Mouse (Mus musculus) lung, postnatal 25 days (tissue): ENCODE measurements around the gene Pip4k2b.
"Not testable (repeated sequence)": the region's sequence is repeated elsewhere in the genome, so short reads cannot be mapped to it uniquely, and the experiment has no call there.

Source experiments
- DNase-seq: peaks from one replicate; pipeline ENCODE4 v3.0.0; 2022; ENCODE audit warnings: low spot score

The Pip4k2b gene

GRCm38 (mm10) chr11:97744063-97744717, at the start of gene Pip4k2b:
Pip4k2b (minus strand) TSS chr11:97744704.
- DNase-seq: peak; percentile 31

- peak; percentile 74 for DNase-seq
Measured at GRCm38 (mm10) chr11:97793165-97793564, 48.7 kb upstream of the Pip4k2b start.

GRCm38 (mm10) chr11:97790778-97791438, 46.4 kb upstream of the Pip4k2b start:
- DNase-seq: not testable (repeated sequence)

DNA sequence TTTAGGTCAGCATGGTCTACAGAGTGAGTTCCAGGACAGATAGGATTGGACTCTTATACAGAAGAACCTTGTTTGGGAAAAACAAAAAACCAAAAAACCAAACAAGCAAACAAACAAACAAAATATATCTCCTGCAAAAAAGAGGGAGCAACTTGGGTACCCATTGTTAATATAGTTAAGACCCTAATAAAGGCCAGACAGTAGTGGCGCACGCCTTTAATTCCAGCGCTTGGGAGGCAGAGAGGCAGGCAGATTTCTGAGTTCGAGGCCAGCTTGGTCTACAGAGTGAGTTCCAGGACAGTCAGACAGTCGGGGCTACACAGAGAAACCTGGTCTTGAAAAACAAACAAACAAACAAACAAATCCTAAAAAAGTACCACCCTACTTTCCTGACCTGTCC, 45.2 kb upstream of the Pip4k2b start:
- no peak for DNase-seq

DNA sequence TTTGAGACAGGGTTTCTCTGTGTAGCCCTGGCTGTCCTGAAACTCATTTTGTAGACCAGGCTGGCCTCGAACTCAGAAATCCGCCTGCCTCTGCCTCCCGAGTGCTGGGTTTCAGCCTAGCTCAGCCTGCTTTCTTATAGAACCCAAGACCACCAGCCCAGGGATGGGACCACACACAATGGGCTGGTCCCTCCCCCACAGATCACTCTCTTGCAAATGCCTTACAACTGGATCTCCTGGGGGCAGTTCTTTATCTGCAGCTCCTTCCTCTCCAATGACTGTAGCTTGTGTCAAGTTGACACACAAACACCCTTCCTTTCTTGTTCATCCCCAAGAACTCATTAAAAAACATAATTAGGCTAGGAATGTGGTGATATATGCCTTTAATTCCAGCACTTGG, 43.5 kb upstream of the Pip4k2b start:
- no peak for DNase-seq

DNA sequence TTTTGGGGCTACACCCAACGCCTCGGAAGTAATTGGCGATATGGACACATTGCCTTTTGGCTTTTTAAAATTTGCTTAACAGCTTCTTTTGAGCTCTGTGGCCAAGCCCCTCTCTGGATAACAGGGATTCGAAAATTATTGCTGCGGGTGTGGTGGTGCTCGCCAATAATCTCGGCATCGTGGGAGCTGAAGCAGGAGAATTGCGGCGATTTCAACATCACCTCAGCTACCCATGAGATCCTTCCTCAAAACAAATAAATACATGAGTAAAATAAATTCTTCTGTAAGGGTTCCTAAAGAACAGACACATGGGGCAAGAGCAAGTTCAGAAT, 38.0 kb upstream of the Pip4k2b start:
- no peak for DNase-seq

- DNase-seq: peak; percentile 99
Measured at GRCm38 (mm10) chr11:97781832-97782563, 37.5 kb upstream of the Pip4k2b start, which contains the start of gene Rpl23. Rpl23 (minus strand) TSS chr11:97782437.

- no peak for DNase-seq
Measured at GRCm38 (mm10) chr11:97781478-97781831, 37.0 kb upstream of the Pip4k2b start.

DNA sequence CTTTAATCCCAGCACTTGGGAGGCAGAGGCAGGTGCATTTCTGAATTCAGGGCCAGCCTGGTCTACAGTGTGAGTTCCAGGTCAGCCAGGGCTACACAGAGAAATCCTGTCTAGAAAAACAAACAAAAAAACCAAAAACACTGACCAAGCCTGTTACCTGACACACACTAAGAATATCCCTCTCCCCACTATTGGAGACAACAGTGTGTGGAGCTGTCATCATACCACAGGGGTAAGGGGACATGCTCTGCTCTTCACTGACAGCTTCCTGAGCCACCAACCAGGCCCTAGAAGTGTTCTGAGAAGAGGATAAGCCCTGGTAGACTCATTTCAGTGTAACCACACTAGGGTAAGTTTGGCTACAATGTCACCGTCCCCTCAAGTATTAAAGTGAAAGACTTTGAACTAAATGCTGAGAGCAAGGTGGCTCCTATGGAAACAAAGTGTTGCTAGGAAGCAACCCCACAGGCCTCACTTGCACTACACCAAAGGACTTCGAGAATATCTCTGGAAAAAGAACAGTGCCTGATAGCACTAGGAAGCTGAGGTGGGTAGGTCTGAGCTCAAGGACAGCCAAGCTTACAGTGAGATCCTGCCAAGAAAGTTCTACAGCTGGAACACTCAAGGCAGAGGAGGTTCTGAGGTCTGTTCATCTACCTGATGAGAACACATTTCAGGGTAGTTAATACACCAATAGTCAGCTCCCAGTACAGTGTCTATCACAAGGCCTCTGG, 35.6 kb upstream of the Pip4k2b start:
- no peak for DNase-seq

- DNase-seq: no peak
Measured at GRCm38 (mm10) chr11:97778918-97779317, 34.4 kb upstream of the Pip4k2b start.

DNA sequence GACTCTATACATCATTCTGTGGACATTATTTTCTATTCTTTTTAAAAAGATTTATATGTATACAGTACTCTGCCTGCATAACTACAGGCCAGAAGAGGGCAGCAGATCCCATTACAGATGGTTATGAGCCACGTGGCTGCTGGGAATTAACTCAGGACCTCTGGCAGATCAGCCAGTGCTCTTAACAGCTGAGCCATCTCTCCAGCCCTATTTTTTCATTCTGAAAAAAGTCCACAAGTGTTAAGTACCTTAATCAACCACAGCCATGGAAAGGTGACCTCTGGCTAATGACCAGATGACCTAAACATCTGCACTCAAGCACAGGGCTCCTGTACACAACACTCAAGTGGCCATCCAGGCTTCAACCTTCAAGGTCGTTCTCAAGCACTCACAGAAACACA, 32.6 kb upstream of the Pip4k2b start:
- DNase-seq: no peak

- no peak for DNase-seq
Measured at GRCm38 (mm10) chr11:97776497-97777128, 32.1 kb upstream of the Pip4k2b start.

DNA sequence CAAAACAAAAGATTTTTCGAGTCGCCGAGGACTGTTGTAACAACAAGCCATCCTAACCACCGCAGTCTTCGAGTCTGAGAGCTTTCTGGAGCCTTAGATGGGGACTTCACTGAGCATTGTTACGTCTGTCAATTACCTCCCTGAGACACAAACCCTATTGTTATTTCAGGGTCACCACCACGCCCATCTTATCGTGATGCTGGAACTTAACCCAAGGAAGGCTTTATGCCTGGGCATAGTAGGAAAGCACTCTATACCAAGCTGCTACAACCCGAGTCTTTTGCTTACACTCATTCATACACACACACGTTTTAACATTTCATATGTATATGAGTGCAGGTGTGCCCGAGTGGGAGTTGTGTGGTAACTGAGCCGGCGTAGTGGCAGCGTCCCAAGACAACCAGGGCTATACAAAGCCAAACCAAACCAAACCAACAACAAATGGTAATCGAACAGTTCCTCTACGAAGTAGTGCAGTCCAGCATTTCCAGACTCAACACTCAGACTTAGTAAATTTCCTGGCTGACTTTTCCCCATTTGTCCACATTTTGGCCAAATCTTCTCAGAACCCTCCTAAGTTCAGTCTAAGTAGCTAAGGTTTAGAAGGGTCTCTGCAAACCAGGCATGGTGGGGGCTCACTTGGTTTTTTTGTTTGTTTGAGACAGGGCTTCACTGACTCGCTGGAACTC, 31.4 kb upstream of the Pip4k2b start, which contains the start of gene 1700001P01Rik:
TSS of gene 1700001P01Rik (minus strand) at position 111 of the 689 bp plus-strand sequence.
- DNase-seq: no peak

GRCm38 (mm10) chr11:97775186-97775585, 30.7 kb upstream of the Pip4k2b start:
- no peak for DNase-seq

- no peak for DNase-seq
Measured at GRCm38 (mm10) chr11:97771410-97771809, 26.9 kb upstream of the Pip4k2b start.

DNA sequence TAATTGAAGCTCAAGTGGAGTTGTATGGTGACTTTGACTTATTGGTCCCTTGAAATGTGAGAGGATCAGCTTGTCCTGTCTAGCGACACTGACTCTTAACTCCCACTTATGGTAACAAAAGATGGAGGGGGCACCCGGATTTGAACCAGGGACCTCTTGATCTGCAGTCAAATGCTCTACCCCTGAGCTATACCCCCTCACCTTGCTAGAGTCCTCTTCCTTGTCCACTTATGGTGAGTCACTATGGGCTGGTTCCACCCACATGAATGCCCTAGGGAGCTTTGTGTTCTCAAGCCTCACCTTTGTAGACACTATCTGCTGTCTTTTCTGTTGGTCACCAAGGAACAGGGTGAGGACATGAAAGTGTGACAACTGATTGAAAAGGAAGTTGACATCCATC, 25.2 kb upstream of the Pip4k2b start:
- DNase-seq: no peak

DNA sequence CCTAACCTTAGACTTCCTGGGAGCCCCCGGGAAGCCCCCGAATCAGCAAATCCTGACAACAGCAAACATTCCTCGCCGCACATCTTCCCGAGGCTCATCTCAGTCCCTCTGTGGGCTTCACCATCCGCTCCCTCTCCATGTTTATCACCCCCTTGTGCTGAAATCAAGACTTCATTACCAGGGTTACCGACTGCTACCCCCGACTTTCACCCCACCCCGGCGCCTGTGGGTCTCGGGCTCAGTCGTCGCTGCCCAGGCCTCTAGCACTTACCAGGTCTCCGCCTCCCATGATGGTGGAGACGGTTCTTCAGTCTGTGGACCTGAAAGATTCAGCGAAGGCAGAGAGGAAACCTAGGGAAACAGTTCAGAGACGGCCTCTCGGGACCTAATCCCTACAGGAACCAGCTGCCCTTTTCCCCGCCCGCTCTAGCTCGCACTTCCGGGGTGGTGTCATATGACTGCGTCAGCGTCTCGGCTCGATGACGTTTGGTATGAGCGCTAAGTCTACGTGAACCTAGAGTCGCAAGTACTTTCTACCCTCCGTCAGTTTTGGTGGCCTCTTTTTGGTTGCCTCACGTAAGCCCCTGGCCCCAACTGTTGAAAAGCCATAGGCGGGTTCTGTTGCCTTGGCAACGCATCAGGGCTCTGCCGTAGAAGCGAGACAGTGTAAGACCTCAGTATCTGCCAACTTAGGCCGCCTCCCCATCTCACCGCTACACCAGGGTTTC, 21.8 kb upstream of the Pip4k2b start, which contains the start of gene Cwc25:
TSS of gene Cwc25 (minus strand) at position 403 of the 728 bp plus-strand sequence.
- peak; percentile 96 for DNase-seq

DNA sequence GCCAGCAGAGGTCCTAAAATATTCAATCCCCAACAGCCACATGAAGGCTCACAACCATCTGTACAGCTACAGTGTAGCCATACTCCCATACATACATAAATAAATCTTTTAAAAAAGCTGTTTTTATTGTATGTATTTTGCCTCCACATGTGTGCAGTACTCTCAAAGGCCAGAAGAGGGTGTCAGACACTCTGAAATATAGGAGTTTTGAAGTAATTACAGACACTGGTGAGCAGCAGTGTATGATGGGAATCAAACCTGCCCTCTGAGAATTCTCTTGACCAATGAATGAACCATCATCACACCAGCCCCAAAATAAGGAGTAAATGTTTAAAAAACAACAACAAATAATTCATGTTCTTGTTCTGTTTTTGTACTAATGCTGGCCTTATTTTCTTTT, 17.1 kb upstream of the Pip4k2b start:
- no peak for DNase-seq

GRCm38 (mm10) chr11:97758942-97759341, 14.4 kb upstream of the Pip4k2b start:
- DNase-seq: no peak

GRCm38 (mm10) chr11:97758125-97758524, 13.6 kb upstream of the Pip4k2b start:
- no peak for DNase-seq

DNA sequence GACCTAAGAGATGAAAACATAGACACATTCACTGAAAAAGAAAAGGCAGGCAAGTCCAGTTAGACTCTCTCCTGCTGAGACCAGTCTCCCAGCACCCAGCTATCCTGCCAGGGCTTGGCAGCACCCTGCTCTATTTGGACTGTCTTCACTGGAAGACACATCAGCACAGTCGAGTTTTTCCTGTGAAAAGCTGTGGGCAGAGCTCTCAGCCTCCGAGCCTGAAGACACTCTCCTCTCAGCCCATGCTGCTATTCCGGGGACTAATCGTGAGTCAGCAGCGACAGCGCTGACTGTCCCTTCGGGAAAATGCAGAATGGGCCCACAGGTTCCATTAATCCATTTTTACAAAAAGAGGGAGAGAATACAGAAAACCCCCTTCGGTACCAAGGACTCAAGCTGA, 8.8 kb upstream of the Pip4k2b start:
- no peak for DNase-seq
